9 mouse cellular contexts compared by ENCODE assay signal in genomic region chr19:28365897-28366296, GRCm38 (mm10).
A peak's percentile ranks its signal among the peaks of the same experiment; 100 is the strongest.
DNase-seq lines count a peak whose midpoint lies in the region; ATAC-seq and TF ChIP-seq lines count a peak whose summit lies in the region.
"Had no signal": no experiment of that assay in that cellular context is flagged by ENCODE, and none has a peak within 500 bp of the region (broad histone marks: within the 10 kb centered on the region; RNA-seq: fewer than 3 reads in every experiment).

No protein-coding gene starts in this region.

- H3K4me3 ChIP-seq in bone marrow macrophage, adult 2 months (ENCODE audit: insufficient read depth, low read length), result no peak overlapping the region
- H3K4me3 ChIP-seq in limb, embryonic 10.5 days, result no peak overlapping the region
- H3K4me3 ChIP-seq: midbrain, embryonic 12.5 days had no signal

- intact Hi-C loops in left cerebral cortex, postnatal 25 days (cut with DNase I), result no loop called here

- DNase-seq in kidney, postnatal 10 days, result peak; percentile 32
- no peak for DNase-seq in kidney, adult 8-10 months
- peak; percentile 74 for DNase-seq in ES-CJ7 (ENCODE audit: low read depth, low spot score)
- peak; percentile 77 for DNase-seq in limb, embryonic 10.5 days (ENCODE audit: low spot score)
- DNase-seq in spleen, postnatal 10 days (ENCODE audit: low spot score in 2 of 2), result peak; percentile 8 to 54
- no peak for DNase-seq in left cerebral cortex, postnatal 25 days (ENCODE audit: low spot score in 2 of 2)

- peak; percentile 35; the same call in 1 of the 2 replicates for TF ChIP-seq CTCF in bone marrow macrophage, adult 2 months (IDR thresholded peaks at IDR 0.05; ENCODE audit: low read depth, low read length)

- H3K9me3 ChIP-seq in limb, embryonic 10.5 days (replicated peaks), result no peaks in the 10 kb centered on the region
- H3K9me3 ChIP-seq: midbrain, embryonic 12.5 days had no signal

- WGBS in limb, embryonic 10.5 days, result 34% methylated on average over 7 of the region's 7 CpGs

- no peaks in the 10 kb centered on the region for H3K4me1 ChIP-seq in bone marrow macrophage, adult 2 months (ENCODE audit: control insufficient read depth, insufficient read depth, low read length)
- peaks cover 22% of the 10 kb centered on the region for H3K4me1 ChIP-seq in limb, embryonic 10.5 days
- H3K4me1 ChIP-seq: midbrain, embryonic 12.5 days had no signal

- no peaks in the 10 kb centered on the region for H3K36me3 ChIP-seq in limb, embryonic 10.5 days
- H3K36me3 ChIP-seq: midbrain, embryonic 12.5 days had no signal

- no peak for ATAC-seq in inflammation-experienced regulatory T-cells, adult 6 months

- TF ChIP-seq POLR2A in bone marrow macrophage, adult 2 months (IDR thresholded peaks at IDR 0.05; ENCODE audit: borderline replicate concordance, low read depth, low read length), result no peak

- no peak overlapping the region for H3K27ac ChIP-seq in bone marrow macrophage, adult 2 months (ENCODE audit: insufficient read depth, low read depth, low read length)
- peak overlapping the region; percentile 42 for H3K27ac ChIP-seq in limb, embryonic 10.5 days
- H3K27ac ChIP-seq: midbrain, embryonic 12.5 days had no signal

- no peaks in the 10 kb centered on the region for H3K27me3 ChIP-seq in limb, embryonic 10.5 days (ENCODE audit: low read depth, poor library complexity, severe bottlenecking)

Comparison
In these comparisons a context has a peak if more than half of its experiments do, and no peak if none do; other contexts are left out.
1. DNase-seq: peak in kidney, postnatal 10 days (single experiment), ES-CJ7 (single experiment), limb, embryonic 10.5 days (single experiment) and spleen, postnatal 10 days (2 of 2); none in kidney, adult 8-10 months (0 of 2) and left cerebral cortex, postnatal 25 days (0 of 2).